Mouse (Mus musculus): ENCODE data around the gene Mvp.

DNA sequence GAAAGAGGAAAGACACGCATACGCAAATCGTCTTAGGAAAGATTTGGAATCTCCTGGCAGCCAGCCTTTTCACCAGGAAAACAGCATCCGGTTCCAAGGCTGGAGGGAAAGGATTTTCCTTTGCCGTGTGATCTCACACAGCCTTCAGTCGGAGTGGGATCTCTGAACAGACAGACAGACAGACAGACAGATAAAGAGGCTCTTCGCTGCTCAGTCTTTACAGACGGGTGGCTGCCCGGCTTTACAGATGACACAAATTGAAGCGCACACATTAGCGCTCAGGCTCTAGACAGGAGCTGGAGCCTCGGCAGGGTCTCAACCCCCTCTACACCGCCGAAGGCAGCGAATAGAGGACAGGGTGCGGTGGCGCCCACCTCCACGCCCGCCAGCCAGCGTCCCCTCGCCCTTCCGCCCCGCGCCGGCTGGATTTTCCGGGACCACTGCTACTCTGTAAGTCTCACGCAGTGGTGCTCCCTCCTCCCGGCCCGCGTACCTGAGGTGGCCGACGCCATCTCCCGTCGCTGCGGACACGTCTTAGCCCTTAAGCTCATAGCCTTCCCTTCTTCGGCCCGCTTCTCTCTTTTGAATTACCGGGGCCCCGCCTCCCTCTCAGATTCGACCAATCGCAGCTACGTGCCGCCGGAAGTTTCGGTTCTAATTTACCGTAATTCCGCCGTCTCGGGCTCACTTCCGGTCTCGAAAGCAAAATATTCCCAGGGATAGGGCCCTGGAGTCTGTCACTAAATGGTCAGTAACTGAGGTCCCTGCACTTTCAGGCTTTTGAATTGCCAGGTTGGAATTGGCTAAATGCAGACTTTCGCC lies 27.6 kb upstream of the Mvp start, which contains the start of gene Kif22:
- TF ChIP-seq GATA1 (IDR thresholded peaks at IDR 0.05; ENCODE audit: borderline replicate concordance, low read length) = no peak
- TF ChIP-seq FLI1 (IDR thresholded peaks at IDR 0.05; ENCODE audit: low read length) = peak; percentile 96; the same call in 1 of the 2 replicates
